Mouse (Mus musculus) left cerebral cortex, postnatal 36 days (tissue): ENCODE measurements around the gene Actb. TPM values are rescaled to one million over a fixed set of nuclear protein-coding genes. Genes with fewer than 3 reads are reported as not detected.

ENCODE experiments used
- DNase-seq, 2 experiments: peaks; one replicate each; pipeline ENCODE4 v3.0.0; 2021 to 2022; ENCODE audit warnings: low spot score in 2 of 2, mixed read lengths in 1 of 2
- intact Hi-C: fragments of 180-260 bp; cut with DNase I; formaldehyde crosslinking; loops from one replicate; pipeline ENCODE4 v1.15.1; 2025
- total RNA-seq, 2 experiments: library from RNA; stranded (reverse); gene quantifications; 2 replicates each; pipeline ENCODE4 v1.2.3; 2021

Actb gene
- total RNA-seq, 2 experiments from 2014 or later: 2,229 to 2,541 TPM

- intact Hi-C loops: no loop called here
- no peak for DNase-seq
These were observed 17.9 kb upstream of the Actb start for GRCm38 (mm10) chr5:142924336-142924959.

- no peak for DNase-seq
- intact Hi-C loops: no loop called here
These were observed 17.2 kb upstream of the Actb start for GRCm38 (mm10) chr5:142923781-142924180.

- no peak for DNase-seq
- intact Hi-C loops: no loop called here
These were observed 15.7 kb upstream of the Actb start for GRCm38 (mm10) chr5:142922251-142922650.

GRCm38 (mm10) chr5:142921074-142921459 is 14.5 kb upstream of the Actb start:
- no peak for DNase-seq
- intact Hi-C loops: no loop called here

GRCm38 (mm10) chr5:142920311-142921073 is 13.9 kb upstream of the Actb start:
- DNase-seq: no peak
- intact Hi-C loops: no loop called here

GRCm38 (mm10) chr5:142917402-142917801 is 10.8 kb upstream of the Actb start:
- DNase-seq: no peak
- intact Hi-C loops: no loop called here

GRCm38 (mm10) chr5:142916593-142916992 is 10.0 kb upstream of the Actb start:
- no peak for DNase-seq
- intact Hi-C loops: no loop called here

GRCm38 (mm10) chr5:142915231-142915630 is 8.7 kb upstream of the Actb start:
- no peak for DNase-seq
- intact Hi-C loops: no loop called here

- DNase-seq: no peak
- intact Hi-C loops: no loop called here
These were observed 6.2 kb upstream of the Actb start for GRCm38 (mm10) chr5:142912739-142913138.

- DNase-seq: no peak
- intact Hi-C loops: no loop called here
These were observed 5.8 kb upstream of the Actb start for GRCm38 (mm10) chr5:142912320-142912719.

- DNase-seq: no peak
- intact Hi-C loops: no loop called here
These were observed 5.1 kb upstream of the Actb start for GRCm38 (mm10) chr5:142911629-142912028.

GRCm38 (mm10) chr5:142909576-142910278 is 3.2 kb upstream of the Actb start:
- intact Hi-C loops: no loop called here
- no peak for DNase-seq

GRCm38 (mm10) chr5:142908941-142909575 is 2.5 kb upstream of the Actb start:
- intact Hi-C loops: no loop called here
- no peak for DNase-seq

- no peak for DNase-seq
- intact Hi-C loops: loop anchor here (2.0 kb wide), 1 partner anchor 91 kb away; the partner anchor contains the start of gene Tnrc18
These were observed 1.4 kb upstream of the Actb start for GRCm38 (mm10) chr5:142907803-142908559.

GRCm38 (mm10) chr5:142907048-142907802 is 671 bp upstream of the Actb start:
- DNase-seq: peak; percentile 47 to 59
- intact Hi-C loops: loop anchor here (2.0 kb wide), 1 partner anchor 90 kb away; the partner anchor contains the start of gene Tnrc18

- intact Hi-C loops: loop anchor here (1.0 to 2.0 kb wide), 4 partner anchors 11 to 89 kb away; partner anchors contain the start of genes Fbxl18 and Tnrc18
- DNase-seq: peak; percentile 99 to 100
These were observed 626 bp downstream of the Actb start for GRCm38 (mm10) chr5:142905725-142906531.

- DNase-seq: no peak
- intact Hi-C loops: loop anchor here (1.0 to 2.0 kb wide), 3 partner anchors 10 to 58 kb away; partner anchors contain the start of gene Fbxl18
These were observed 1.4 kb downstream of the Actb start for GRCm38 (mm10) chr5:142905038-142905695.
